Mouse (Mus musculus) splenic B cell, adult 2 months (primary cell): ENCODE results near the gene Fam193a.

Source experiments
- DNase-seq: peaks from one replicate; pipeline ENCODE4 v3.0.0-alpha.2; 2011; ENCODE audit warnings: low read depth, low spot score
- H3K27me3 ChIP-seq: 2 replicates; pipeline ENCODE4 v1.6.1; 2012; ENCODE audit warnings: mild to moderate bottlenecking, low read length, moderate library complexity, mixed read lengths; ENCODE audit not compliant: control insufficient read depth, poor library complexity, insufficient read depth, severe bottlenecking
- H3K36me3 ChIP-seq: 2 replicates; pipeline ENCODE4 v1.6.1; 2012; ENCODE audit warnings: mild to moderate bottlenecking, low read length, moderate library complexity, mixed read lengths; ENCODE audit not compliant: control insufficient read depth, poor library complexity, insufficient read depth, severe bottlenecking

The Fam193a gene

DNA sequence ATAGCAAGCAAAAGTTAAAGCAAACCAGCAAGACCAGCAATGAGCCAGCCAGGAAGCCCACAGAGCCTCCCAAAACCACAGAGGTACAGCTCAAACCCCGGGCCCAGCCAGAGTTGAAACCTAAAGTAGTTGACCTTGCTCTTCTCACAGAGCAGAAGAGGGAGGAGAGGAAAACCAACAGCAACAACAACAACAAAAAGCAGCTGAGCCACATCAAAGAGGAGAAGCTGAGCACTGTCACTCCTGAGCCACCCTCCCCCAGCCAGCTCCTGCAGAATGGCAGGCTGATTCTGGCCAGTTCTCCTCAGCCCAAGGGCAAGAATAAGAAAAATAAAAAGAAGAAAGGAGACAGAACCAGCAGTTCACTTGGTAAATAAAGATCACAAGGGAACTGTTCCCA lies 96.3 kb downstream of the Fam193a start:
- H3K36me3 ChIP-seq: peaks cover 14% of the 10 kb centered on the region
- DNase-seq: no peak
- no peaks in the 10 kb centered on the region for H3K27me3 ChIP-seq

DNA sequence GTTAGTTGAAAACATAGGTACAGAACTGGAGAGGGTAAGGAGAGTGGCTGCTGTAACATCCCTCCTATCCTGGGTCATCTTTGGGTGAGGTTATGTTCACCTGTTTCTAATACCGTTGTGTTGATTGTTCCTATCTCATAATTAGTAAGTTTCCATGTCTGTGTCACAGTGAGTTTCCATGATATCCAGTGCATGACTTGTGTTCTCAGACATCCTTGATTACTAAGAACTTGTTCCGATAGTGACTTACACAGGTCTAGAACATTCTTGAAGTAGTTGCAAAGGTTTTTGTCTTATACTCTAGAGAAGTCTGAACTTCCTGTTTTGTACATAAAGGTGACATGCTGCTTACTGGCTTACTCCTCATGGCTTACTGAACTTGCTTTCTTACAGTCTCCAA lies 96.9 kb downstream of the Fam193a start:
- Histone ChIP-seq H3K27me3 (no peaks in the 10 kb centered on the region), H3K36me3 (peaks cover 14% of the 10 kb centered on the region)
- DNase-seq: no peak

DNA sequence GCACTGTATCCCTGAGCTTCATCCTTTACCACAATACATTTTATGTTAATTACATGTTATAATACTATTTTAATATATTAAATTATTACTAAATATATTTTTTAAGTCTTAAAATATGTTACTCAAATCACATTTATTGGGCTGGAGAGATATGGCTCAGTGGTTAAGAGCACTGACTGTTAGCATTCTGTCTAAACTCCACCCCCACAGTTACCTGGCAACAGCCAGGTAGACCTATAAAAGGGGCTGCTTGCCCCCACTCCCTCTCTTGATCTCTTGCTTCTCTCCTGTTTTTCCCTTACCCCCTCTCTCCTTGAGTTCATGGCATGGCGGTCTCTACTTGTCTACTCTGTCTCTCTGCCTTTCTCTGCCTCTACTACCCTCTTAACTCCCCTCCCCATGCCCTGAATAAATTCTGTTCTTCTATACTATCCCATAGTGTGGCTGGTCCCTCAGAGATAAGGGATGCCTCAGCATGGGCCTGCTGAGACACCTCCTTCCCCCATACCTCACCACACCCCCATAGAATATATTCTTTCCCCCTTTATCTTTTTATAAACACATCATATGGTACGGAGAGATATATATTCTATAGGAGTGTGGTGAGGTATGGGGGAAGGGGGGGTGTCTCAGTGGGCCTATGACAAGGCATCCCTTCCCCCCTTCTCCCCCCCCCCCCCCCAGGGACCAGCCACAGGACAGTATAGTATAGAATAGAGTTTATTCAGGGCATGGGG lies 98.5 kb downstream of the Fam193a start:
- no peak for DNase-seq
- Histone ChIP-seq H3K27me3 (no peaks in the 10 kb centered on the region), H3K36me3 (peaks cover 17% of the 10 kb centered on the region)

GRCm38 (mm10) chr5:34480926-34481325 lies 111.2 kb downstream of the Fam193a start:
- DNase-seq: peak; percentile 32
- H3K36me3 ChIP-seq: peaks cover 4% of the 10 kb centered on the region
- no peaks in the 10 kb centered on the region for H3K27me3 ChIP-seq

GRCm38 (mm10) chr5:34485731-34486130 lies 116.0 kb downstream of the Fam193a start:
- no peaks in the 10 kb centered on the region for H3K27me3 ChIP-seq
- no peak for DNase-seq
- H3K36me3 ChIP-seq: peaks cover 3% of the 10 kb centered on the region; the same call in 1 of the 2 replicates

DNA sequence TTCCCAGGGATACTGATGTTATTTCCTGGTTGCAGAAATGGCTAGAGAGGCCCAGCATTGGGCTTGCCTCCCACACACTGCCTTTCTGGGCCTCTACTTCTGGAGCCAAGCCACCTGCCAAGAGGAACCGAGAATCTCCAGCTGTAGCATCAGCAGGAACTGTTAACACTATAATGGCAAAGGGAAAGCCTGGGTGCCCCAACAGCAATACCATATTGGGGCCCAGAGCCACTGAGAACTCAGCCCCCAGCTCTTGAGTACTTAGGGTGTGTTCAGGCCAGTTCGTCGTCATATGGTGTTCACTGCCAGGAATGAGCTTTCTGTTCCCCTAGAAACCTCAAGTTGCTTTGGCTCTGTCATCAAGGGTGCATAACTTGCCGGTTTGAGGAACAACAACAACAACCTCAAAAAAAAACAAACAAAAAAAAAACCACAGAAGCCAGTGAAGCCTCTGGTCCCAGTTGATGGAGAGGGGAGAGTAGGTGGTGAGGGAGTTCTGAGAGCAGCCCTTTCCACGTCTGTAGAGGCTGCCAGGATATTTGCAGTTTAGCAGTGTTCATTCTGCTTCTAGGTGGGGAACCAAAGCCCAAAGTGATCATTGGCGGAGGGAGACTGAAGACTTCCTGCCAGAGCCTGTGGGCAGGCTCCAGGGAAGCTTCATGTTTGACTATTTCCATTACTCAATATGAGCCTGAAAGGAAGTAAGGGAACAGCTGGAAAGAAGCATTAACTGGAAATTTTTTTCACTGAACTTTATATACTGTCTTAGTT lies 117.8 kb downstream of the Fam193a start:
- no peak for DNase-seq
- Histone ChIP-seq H3K36me3 (peaks cover 3% of the 10 kb centered on the region; the same call in 1 of the 2 replicates), H3K27me3 (no peaks in the 10 kb centered on the region)

- Histone ChIP-seq H3K27me3 (no peaks in the 10 kb centered on the region), H3K36me3 (peaks cover under 1% of the 10 kb centered on the region; the same call in 1 of the 2 replicates)
- DNase-seq: no peak
Observed at GRCm38 (mm10) chr5:34488741-34489417, 119.1 kb downstream of the Fam193a start.

- no peaks in the 10 kb centered on the region; the same call in 1 of the 2 replicates for H3K36me3 ChIP-seq
- DNase-seq: no peak
- no peaks in the 10 kb centered on the region for H3K27me3 ChIP-seq
Observed at GRCm38 (mm10) chr5:34489418-34489787, 119.7 kb downstream of the Fam193a start.

DNA sequence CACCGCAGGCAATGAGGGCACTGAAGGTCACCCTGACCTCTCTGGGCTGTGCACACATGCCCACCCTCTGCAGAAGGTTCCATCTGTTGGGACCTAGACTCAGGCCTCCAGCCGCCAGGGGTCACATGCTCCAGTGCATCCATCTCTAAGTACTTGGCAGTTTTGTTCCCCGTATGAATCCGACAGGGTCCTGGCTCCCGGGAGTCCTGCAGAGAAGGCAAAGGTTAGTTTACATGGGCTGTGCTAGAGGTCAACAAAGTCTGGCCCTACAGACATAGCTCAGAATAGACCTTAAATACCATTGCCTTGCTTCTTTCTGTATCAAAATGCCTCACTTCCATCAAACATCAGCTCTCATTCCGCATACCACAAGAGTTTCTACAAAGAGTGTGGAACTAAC lies 127.0 kb downstream of the Fam193a start:
- peaks cover 3% of the 10 kb centered on the region; the same call in 1 of the 2 replicates for H3K36me3 ChIP-seq

DNA sequence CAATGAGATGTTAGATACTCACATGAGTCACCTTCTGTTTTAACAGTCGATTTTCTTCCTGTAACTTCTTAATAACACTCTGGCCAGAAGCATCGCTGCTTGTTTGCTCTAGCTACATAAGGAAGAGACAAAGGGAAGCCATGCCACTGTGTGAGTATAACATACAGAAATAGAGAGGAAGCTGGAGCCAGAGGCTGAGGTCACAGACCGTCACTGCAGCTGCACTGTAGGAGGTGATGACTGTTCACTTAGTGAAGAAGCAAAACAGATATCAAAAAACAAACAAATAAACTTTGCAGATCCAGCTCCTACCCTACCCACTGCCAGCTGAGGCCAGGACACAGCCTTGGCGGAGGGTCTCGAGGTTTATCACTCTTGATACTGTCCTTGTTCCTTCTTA lies 131.2 kb downstream of the Fam193a start:
- no peak for DNase-seq
- peaks cover 3% of the 10 kb centered on the region for H3K36me3 ChIP-seq
- H3K27me3 ChIP-seq: no peaks in the 10 kb centered on the region

More for the DNA sequence above, 127.0 kb downstream of the Fam193a start:
- H3K27me3 ChIP-seq: no peaks in the 10 kb centered on the region
- DNase-seq: no peak

GRCm38 (mm10) chr5:34501588-34501987 lies 131.9 kb downstream of the Fam193a start:
- no peak for DNase-seq
- Histone ChIP-seq H3K27me3 (no peaks in the 10 kb centered on the region), H3K36me3 (peaks cover 3% of the 10 kb centered on the region)

DNA sequence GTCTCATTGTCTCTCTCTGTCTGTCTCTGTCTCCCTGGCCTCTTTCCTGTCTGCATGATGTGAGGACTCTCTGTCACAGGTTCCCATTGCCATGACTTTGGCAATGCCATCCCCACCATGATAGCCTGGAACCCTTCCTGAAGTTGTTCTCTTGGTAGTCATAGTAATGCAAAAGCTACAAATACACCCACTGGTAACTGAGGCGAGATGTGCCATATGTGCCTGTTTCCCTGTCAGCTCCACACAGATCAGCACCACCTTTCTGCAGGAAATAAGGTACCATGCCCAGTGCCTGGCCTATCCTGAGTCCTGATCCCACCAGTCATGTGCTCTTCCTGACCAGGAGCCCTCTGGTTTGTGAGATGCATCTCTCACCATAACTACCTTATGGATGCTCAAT lies 132.7 kb downstream of the Fam193a start:
- no peak for DNase-seq
- peaks cover 3% of the 10 kb centered on the region for H3K36me3 ChIP-seq
- H3K27me3 ChIP-seq: no peaks in the 10 kb centered on the region

DNA sequence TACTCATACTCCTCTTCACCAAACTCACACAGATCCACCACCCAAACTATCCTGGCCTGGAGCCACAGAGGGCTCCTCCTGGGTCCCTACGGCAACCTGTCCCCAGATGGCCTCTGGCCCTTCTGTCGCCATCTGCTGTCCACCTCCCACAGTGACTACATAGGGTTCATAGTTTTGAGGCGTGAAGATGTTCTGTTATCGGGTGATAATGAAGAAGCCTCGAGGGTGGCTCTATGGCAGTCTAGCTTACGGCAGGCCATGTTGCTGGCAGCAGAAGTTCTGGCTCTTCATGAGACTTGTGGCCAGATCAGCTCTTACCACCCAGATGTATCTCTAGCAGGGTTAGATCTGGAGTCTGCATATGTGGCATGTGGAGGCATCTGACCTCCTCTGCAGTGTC lies 133.1 kb downstream of the Fam193a start:
- peaks cover 2% of the 10 kb centered on the region for H3K36me3 ChIP-seq
- no peak for DNase-seq

DNA sequence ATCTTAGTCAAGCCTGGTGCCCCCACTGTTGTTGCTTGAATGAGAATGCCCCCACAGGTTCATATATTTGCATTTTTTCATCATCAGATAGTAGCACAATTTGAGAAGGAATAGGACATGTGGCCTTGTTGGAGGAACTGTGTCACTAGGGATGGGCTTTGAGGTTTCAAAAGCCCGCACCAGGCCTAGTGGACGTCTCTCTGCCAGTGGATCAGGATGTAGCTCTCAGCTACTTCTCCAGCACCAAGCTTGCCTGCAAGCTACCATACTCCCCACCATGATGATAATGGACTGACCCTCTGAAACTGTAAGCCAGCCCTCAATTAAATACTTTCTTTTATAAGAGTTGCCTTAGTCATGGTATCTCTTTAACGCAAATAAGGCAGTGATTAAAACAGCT lies 142.8 kb downstream of the Fam193a start:
- no peak for DNase-seq
- Histone ChIP-seq H3K36me3 (no peaks in the 10 kb centered on the region), H3K27me3 (no peaks in the 10 kb centered on the region)

More for the DNA sequence above, 133.1 kb downstream of the Fam193a start:
- no peaks in the 10 kb centered on the region for H3K27me3 ChIP-seq
